Mouse (Mus musculus) small intestine, adult 2 months (tissue): ENCODE measurements around the gene Rbks. TPM values are rescaled to one million over a fixed set of nuclear protein-coding genes. Genes with fewer than 3 reads are reported as not detected.

Experiments
- H3K27ac ChIP-seq: fragments of 200-500 bp; 2 replicates; pipeline ENCODE4 v1.5.1; 2012; ENCODE audit warnings: low read depth, low read length, control low read depth, inconsistent platforms; ENCODE audit not compliant: insufficient read depth
- H3K27me3 ChIP-seq: fragments of 200-500 bp; 2 replicates; pipeline ENCODE4 v1.6.1; 2012; ENCODE audit warnings: mild to moderate bottlenecking, moderate library complexity, low read length, inconsistent platforms; ENCODE audit not compliant: control insufficient read depth, insufficient read depth
- H3K36me3 ChIP-seq: fragments of 200-500 bp; 2 replicates; pipeline ENCODE4 v1.6.1; 2012; ENCODE audit warnings: mild to moderate bottlenecking, low read length, control low read depth, inconsistent platforms; ENCODE audit not compliant: control insufficient read depth, insufficient read depth
- H3K4me1 ChIP-seq: fragments of 200-500 bp; 2 replicates; pipeline ENCODE4 v1.6.1; 2012; ENCODE audit warnings: low read length, inconsistent platforms, mixed read lengths; ENCODE audit not compliant: control insufficient read depth, insufficient read depth, insufficient read length
- H3K4me3 ChIP-seq: fragments of 200-500 bp; 2 replicates; pipeline ENCODE4 v1.5.1; 2012; ENCODE audit warnings: low read depth, mild to moderate bottlenecking, control low read depth, inconsistent platforms, low read length, moderate library complexity
- CTCF ChIP-seq: fragments of 200-500 bp; IDR thresholded peaks from 2 replicates; pipeline ENCODE4 v1.5.1; 2012; ENCODE audit warnings: low read depth, mild to moderate bottlenecking, control low read depth, inconsistent platforms, low read length, moderate library complexity, mixed read lengths; ENCODE audit not compliant: insufficient replicate concordance, insufficient read length; ENCODE audit errors: extremely low read depth
- POLR2A ChIP-seq: fragments of 200-500 bp; IDR thresholded peaks from 2 replicates; pipeline ENCODE4 v1.6.1; 2012; ENCODE audit warnings: low read depth, mild to moderate bottlenecking, control low read depth, inconsistent platforms, low read length, moderate library complexity
- WGBS: fragments of 180-500 bp; shearing (Covaris S2); methylation state at CpG from one replicate; pipeline ENCODE4 v1.1.7; 2018; 5-methylcytosine and 5-hydroxymethylcytosine counted together
- polyA plus RNA-seq: library from polyadenylated mRNA; depleted of rRNA; stranded (reverse); fragments of >200 nt; gene quantifications from 2 replicates; pipeline ENCODE4 v1.2.3, GENCODE M21; 2012

Rbks gene
- polyA plus RNA-seq, 1 experiment = 15.5 TPM

GRCm38 (mm10) chr5:31698931-31699330 lies 1.5 kb upstream of the Rbks start:
- WGBS = 25% methylated on average over 4 of the region's 4 CpGs
- TF ChIP-seq POLR2A = no peak
- TF ChIP-seq CTCF = no peak
- no peaks in the 10 kb centered on the region for H3K4me1 ChIP-seq
- H3K27me3 ChIP-seq = no peaks in the 10 kb centered on the region
- no peak overlapping the region for H3K27ac ChIP-seq
- H3K36me3 ChIP-seq = peaks cover 7% of the 10 kb centered on the region; the same call in 1 of the 2 replicates
- H3K4me3 ChIP-seq = no peak overlapping the region

DNA sequence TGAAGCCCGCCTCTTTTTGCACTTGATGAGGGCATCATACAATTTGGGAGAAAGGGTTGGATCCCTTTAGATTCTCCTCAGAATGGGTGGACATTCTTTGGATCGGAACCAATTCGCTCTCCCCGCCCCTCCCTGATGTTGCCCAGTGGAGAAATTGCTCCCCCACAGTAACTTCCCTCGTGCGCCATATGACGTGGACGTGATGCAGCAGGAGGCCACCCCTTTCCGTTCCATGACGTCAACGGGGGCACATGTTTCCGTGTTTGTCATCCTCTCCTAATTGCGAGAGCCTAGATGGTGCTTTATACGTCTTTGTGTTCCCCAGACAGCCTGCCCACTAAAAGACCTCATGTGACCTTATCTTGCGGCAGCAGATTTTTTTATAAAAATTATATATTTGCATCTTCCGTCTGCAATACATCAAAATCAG lies 885 bp upstream of the Rbks start:
- no peak for TF ChIP-seq CTCF
- no peak for TF ChIP-seq POLR2A
- Histone ChIP-seq H3K27me3 (no peaks in the 10 kb centered on the region), H3K4me1 (no peaks in the 10 kb centered on the region), H3K36me3 (peaks cover 5% of the 10 kb centered on the region; the same call in 1 of the 2 replicates), H3K27ac (peak overlapping the region; percentile 98), H3K4me3 (peak overlapping the region; percentile 66)
- WGBS = under 1% methylated on average over 16 of the region's 16 CpGs

DNA sequence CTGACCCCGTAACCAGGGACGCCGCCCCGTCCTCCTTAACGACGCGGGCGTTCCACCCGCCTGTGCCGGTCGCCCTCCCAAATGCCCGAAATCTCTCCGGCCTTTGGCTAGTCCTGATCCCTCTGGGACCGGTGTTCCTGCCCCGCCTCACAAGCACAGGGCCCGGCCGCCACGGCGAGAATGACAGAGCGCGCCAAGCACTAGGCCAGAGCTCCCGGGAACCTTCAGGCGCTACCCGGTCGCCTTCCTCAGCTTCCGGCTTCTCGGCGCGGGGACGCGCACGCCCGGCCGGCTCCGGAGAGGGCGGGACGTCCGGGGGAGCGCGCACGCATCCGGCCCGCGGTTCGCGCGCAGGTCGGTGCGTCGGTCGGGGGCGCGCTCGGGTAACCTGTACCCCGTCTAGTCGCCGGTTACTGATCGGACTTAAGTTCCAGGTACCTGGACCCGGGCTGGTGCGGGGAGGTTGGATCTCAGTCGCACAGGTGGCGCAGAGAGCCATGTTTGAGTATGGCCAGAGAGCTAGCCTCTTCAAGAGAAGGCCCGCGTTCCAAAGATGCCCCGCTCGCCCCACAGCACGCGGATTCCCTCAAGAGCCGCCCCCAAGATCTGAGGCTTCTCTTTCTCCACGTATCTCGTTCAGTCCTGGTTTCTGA lies 343 bp upstream of the Rbks start, which contains the start of gene Babam2:
Gene Babam2, plus strand, starts transcription at position 41 of the 653 bp plus-strand sequence.
- TF ChIP-seq POLR2A (peak; percentile 84), CTCF (no peak)
- Histone ChIP-seq H3K36me3 (peaks cover 5% of the 10 kb centered on the region; the same call in 1 of the 2 replicates), H3K27ac (peak within 1 kb of the TSS; percentile 98), H3K27me3 (no peaks in the 10 kb centered on the region), H3K4me1 (no peaks in the 10 kb centered on the region), H3K4me3 (peak within 1 kb of the TSS; percentile 66)
- WGBS = under 1% methylated on average over 71 of the region's 71 CpGs

- TF ChIP-seq POLR2A (no peak), CTCF (no peak)
- no peaks in the 10 kb centered on the region for H3K36me3 ChIP-seq
- H3K4me3 ChIP-seq = no peak overlapping the region
- H3K27me3 ChIP-seq = no peaks in the 10 kb centered on the region
- no peak overlapping the region for H3K27ac ChIP-seq
- no peaks in the 10 kb centered on the region for H3K4me1 ChIP-seq
Measured at GRCm38 (mm10) chr5:31693191-31693590, 4.2 kb downstream of the Rbks start.

GRCm38 (mm10) chr5:31687972-31688371 lies 9.5 kb downstream of the Rbks start:
- Histone ChIP-seq H3K36me3 (no peaks in the 10 kb centered on the region), H3K27ac (no peak overlapping the region), H3K4me3 (no peak overlapping the region), H3K4me1 (no peaks in the 10 kb centered on the region), H3K27me3 (no peaks in the 10 kb centered on the region)
- 90% methylated on average over 3 of the region's 3 CpGs for WGBS
- no peak for TF ChIP-seq POLR2A
- TF ChIP-seq CTCF = no peak

GRCm38 (mm10) chr5:31686040-31686439 lies 11.4 kb downstream of the Rbks start:
- 85% methylated on average over 2 of the region's 2 CpGs for WGBS
- no peak for TF ChIP-seq CTCF
- TF ChIP-seq POLR2A = no peak
- no peak overlapping the region for H3K4me3 ChIP-seq

GRCm38 (mm10) chr5:31682305-31682704 lies 15.1 kb downstream of the Rbks start:
- WGBS = 89% methylated on average over 1 of the region's 1 CpGs
- Histone ChIP-seq H3K4me1 (no peaks in the 10 kb centered on the region), H3K27ac (no peak overlapping the region), H3K27me3 (no peaks in the 10 kb centered on the region), H3K4me3 (no peak overlapping the region), H3K36me3 (peaks cover 3% of the 10 kb centered on the region; the same call in 1 of the 2 replicates)
- TF ChIP-seq POLR2A (no peak), CTCF (no peak)

More at GRCm38 (mm10) chr5:31686040-31686439, 11.4 kb downstream of the Rbks start:
- Histone ChIP-seq H3K4me1 (no peaks in the 10 kb centered on the region), H3K27ac (no peak overlapping the region), H3K27me3 (no peaks in the 10 kb centered on the region), H3K36me3 (no peaks in the 10 kb centered on the region)
